Comparison of ENCODE assay signal across 21 mouse cellular contexts in genomic region chr4:87739104-87739503, GRCm38 (mm10).
DNase-seq lines count a peak whose midpoint lies in the region; ATAC-seq and TF ChIP-seq lines count a peak whose summit lies in the region.
"Had no signal": no experiment of that assay in that cellular context is flagged by ENCODE, and none has a peak within 500 bp of the region (broad histone marks: within the 10 kb centered on the region; RNA-seq: fewer than 3 reads in every experiment).

No protein-coding gene starts in this region.

- TF ChIP-seq CTCF in brain, embryonic 14.5 days (IDR thresholded peaks at IDR 0.05; ENCODE audit: borderline replicate concordance, extremely low read depth, insufficient read depth, insufficient read length), result no peak

- H3K9me3 ChIP-seq in forebrain, embryonic 11.5 days (ENCODE audit: control insufficient read depth, low read length), result no peaks in the 10 kb centered on the region
- no peaks in the 10 kb centered on the region for H3K9me3 ChIP-seq in forebrain, embryonic 10.5 days
- no peaks in the 10 kb centered on the region for H3K9me3 ChIP-seq in forebrain, embryonic 15.5 days
- H3K9me3 ChIP-seq in limb, embryonic 10.5 days (replicated peaks), result no peaks in the 10 kb centered on the region
- H3K9me3 ChIP-seq in midbrain, embryonic 11.5 days (ENCODE audit: control insufficient read depth, low read length), result no peaks in the 10 kb centered on the region
- H3K9me3 ChIP-seq: hindbrain, embryonic 12.5 days; liver, embryonic 12.5 days had no signal

- H3K9ac ChIP-seq in forebrain, embryonic 11.5 days (ENCODE audit: low read length), result no peak overlapping the region
- no peak overlapping the region for H3K9ac ChIP-seq in forebrain, embryonic 15.5 days (replicated peaks)
- H3K9ac ChIP-seq in midbrain, embryonic 11.5 days (ENCODE audit: low read length), result no peak overlapping the region
- H3K9ac ChIP-seq: hindbrain, embryonic 12.5 days; liver, embryonic 12.5 days; lung, embryonic 14.5 days had no signal

- H3K4me2 ChIP-seq in forebrain, embryonic 11.5 days (ENCODE audit: low read depth, low read length, severe bottlenecking), result no peak overlapping the region
- no peak overlapping the region for H3K4me2 ChIP-seq in forebrain, embryonic 15.5 days (replicated peaks)
- H3K4me2 ChIP-seq in midbrain, embryonic 11.5 days, result no peak overlapping the region
- H3K4me2 ChIP-seq: hindbrain, embryonic 12.5 days; liver, embryonic 12.5 days; lung, embryonic 14.5 days had no signal

- no peaks in the 10 kb centered on the region for H3K36me3 ChIP-seq in forebrain, embryonic 11.5 days (ENCODE audit: control insufficient read depth, insufficient read depth, low read length)
- H3K36me3 ChIP-seq in forebrain, embryonic 10.5 days (replicated peaks), result no peaks in the 10 kb centered on the region
- H3K36me3 ChIP-seq in forebrain, embryonic 15.5 days, result no peaks in the 10 kb centered on the region
- H3K36me3 ChIP-seq in limb, embryonic 10.5 days, result no peaks in the 10 kb centered on the region
- no peaks in the 10 kb centered on the region for H3K36me3 ChIP-seq in midbrain, embryonic 11.5 days (ENCODE audit: control insufficient read depth, insufficient read depth, low read length)
- H3K36me3 ChIP-seq: hindbrain, embryonic 12.5 days; liver, embryonic 12.5 days had no signal

- ATAC-seq in forebrain, embryonic 11.5 days (replicated peaks; ENCODE audit: low FRiP score), result no peak; the same call in 1 of the 2 replicates
- ATAC-seq in forebrain, embryonic 15.5 days (replicated peaks), result peak; percentile 45; the same call in 1 of the 2 replicates
- no peak for ATAC-seq in monocyte, adult 5-6 weeks (replicated peaks; ENCODE audit: insufficient number of reproducible peaks, low FRiP score, low TSS enrichment, poor library complexity, severe bottlenecking)
- no peak for ATAC-seq in midbrain, embryonic 11.5 days (ENCODE audit: low FRiP score)
- ATAC-seq: CD4-positive, CD25-positive, alpha-beta regulatory T cell, adult 4 months; liver, embryonic 12.5 days had no signal

- no peaks in the 10 kb centered on the region for H3K27me3 ChIP-seq in forebrain, embryonic 11.5 days (ENCODE audit: control insufficient read depth, insufficient read depth, low read length)
- H3K27me3 ChIP-seq in forebrain, embryonic 10.5 days (ENCODE audit: poor library complexity, severe bottlenecking), result 0 out of 2 replicates have a peak, but pooled peaks cover 10% of the 10 kb centered on the region
- H3K27me3 ChIP-seq in forebrain, embryonic 15.5 days, result no peaks in the 10 kb centered on the region
- no peaks in the 10 kb centered on the region for H3K27me3 ChIP-seq in limb, embryonic 10.5 days (ENCODE audit: low read depth, poor library complexity, severe bottlenecking)
- H3K27me3 ChIP-seq in midbrain, embryonic 11.5 days (ENCODE audit: control insufficient read depth, insufficient read depth, low read length), result no peaks in the 10 kb centered on the region
- H3K27me3 ChIP-seq: hindbrain, embryonic 12.5 days; liver, embryonic 12.5 days had no signal

- TF ChIP-seq POLR2A in brain, embryonic 14.5 days (IDR thresholded peaks at IDR 0.05; ENCODE audit: borderline replicate concordance, extremely low read depth, insufficient read depth, insufficient read length, poor library complexity, severe bottlenecking), result no peak

- WGBS in forebrain, embryonic 11.5 days, result 84% methylated on average over 2 of the region's 2 CpGs
- 94% methylated on average over 2 of the region's 2 CpGs for WGBS in forebrain, embryonic 10.5 days
- 68% methylated on average over 2 of the region's 2 CpGs for WGBS in forebrain, embryonic 15.5 days
- 33% methylated on average over 2 of the region's 2 CpGs for WGBS in limb, embryonic 10.5 days
- 95% methylated on average over 2 of the region's 2 CpGs for WGBS in midbrain, embryonic 11.5 days

- DNase-seq in forebrain, embryonic 11.5 days (ENCODE audit: low spot score), result no peak
- no peak for DNase-seq in forebrain, embryonic 10.5 days (ENCODE audit: extremely low spot score, low spot score)
- DNase-seq in brain, embryonic 14.5 days (ENCODE audit: low read depth), result peak; percentile 50
- no peak for DNase-seq in limb, embryonic 10.5 days (ENCODE audit: low spot score)
- no peak for DNase-seq in layer of hippocampus, adult 9-11 months
- DNase-seq in midbrain, embryonic 11.5 days (ENCODE audit: low spot score, missing footprints), result no peak
- DNase-seq: adrenal gland, postnatal 25 days; cerebellum, adult 11-12 months; cerebellum, postnatal 14 days; gastrocnemius, postnatal 25 days; kidney, adult 18-20 months; kidney, postnatal 10 days; lung, postnatal 36 days had no signal

- H3K4me3 ChIP-seq in forebrain, embryonic 11.5 days (ENCODE audit: low read depth, low read length), result no peak overlapping the region
- H3K4me3 ChIP-seq in forebrain, embryonic 10.5 days, result no peak overlapping the region
- no peak overlapping the region for H3K4me3 ChIP-seq in forebrain, embryonic 15.5 days
- H3K4me3 ChIP-seq in limb, embryonic 10.5 days, result no peak overlapping the region
- no peak overlapping the region for H3K4me3 ChIP-seq in midbrain, embryonic 11.5 days (ENCODE audit: low read depth, low read length)
- H3K4me3 ChIP-seq: hindbrain, embryonic 12.5 days; layer of hippocampus, adult 2 months; liver, embryonic 12.5 days; myocyte had no signal

- H3K27ac ChIP-seq in forebrain, embryonic 11.5 days (ENCODE audit: low read depth, low read length), result 0 out of 2 replicates have a peak overlapping the region, but pooled peaks have one; percentile 12
- no peak overlapping the region for H3K27ac ChIP-seq in forebrain, embryonic 10.5 days
- peak overlapping the region; percentile 82 for H3K27ac ChIP-seq in forebrain, embryonic 15.5 days (replicated peaks)
- H3K27ac ChIP-seq in limb, embryonic 10.5 days, result peak overlapping the region; percentile 80; the same call in 1 of the 2 replicates
- H3K27ac ChIP-seq in midbrain, embryonic 11.5 days (ENCODE audit: low read depth, low read length), result no peak overlapping the region
- H3K27ac ChIP-seq: layer of hippocampus, adult 2 months; liver, embryonic 12.5 days had no signal

- H3K4me1 ChIP-seq in forebrain, embryonic 11.5 days (replicated peaks; ENCODE audit: control insufficient read depth, insufficient read depth, low read length), result peaks cover 8% of the 10 kb centered on the region; the same call in 1 of the 2 replicates
- H3K4me1 ChIP-seq in forebrain, embryonic 10.5 days, result peaks cover 13% of the 10 kb centered on the region
- peaks cover 16% of the 10 kb centered on the region for H3K4me1 ChIP-seq in forebrain, embryonic 15.5 days
- peaks cover 41% of the 10 kb centered on the region for H3K4me1 ChIP-seq in limb, embryonic 10.5 days
- H3K4me1 ChIP-seq in midbrain, embryonic 11.5 days (ENCODE audit: control insufficient read depth, insufficient read depth, low read length), result no peaks in the 10 kb centered on the region
- H3K4me1 ChIP-seq: liver, embryonic 12.5 days had no signal

Comparison
In these comparisons a context has a peak if more than half of its experiments do, and no peak if none do; other contexts are left out.
1. H3K27ac ChIP-seq: peak in forebrain, embryonic 11.5 days (single experiment), forebrain, embryonic 15.5 days (single experiment) and limb, embryonic 10.5 days (single experiment); none in forebrain, embryonic 10.5 days (single experiment) and midbrain, embryonic 11.5 days (single experiment).